Mouse (Mus musculus) adrenal gland (tissue): Measurements from ENCODE around the gene Gm21103.
"Not testable (repeated sequence)": the region's sequence is repeated elsewhere in the genome, so short reads cannot be mapped to it uniquely, and the experiment has no call there.

Experiments used
- intact Hi-C: fragments of 180-260 bp; cut with DNase I; formaldehyde crosslinking; loops from one replicate; pipeline ENCODE4 v1.15.1; 2025
- long read RNA-seq, 2 experiments: library from polyadenylated mRNA; unstranded; transcript quantifications; one replicate each; pipeline ENCODE4 v2.0.0; 2020; ENCODE audit warnings: borderline replicate concordance in 1 of 2; ENCODE audit not compliant: insufficient replicate concordance in 1 of 2

Gm21103 gene
- long read RNA-seq, experiment 1: 0 reads
- long read RNA-seq, experiment 2: 0 reads

DNA sequence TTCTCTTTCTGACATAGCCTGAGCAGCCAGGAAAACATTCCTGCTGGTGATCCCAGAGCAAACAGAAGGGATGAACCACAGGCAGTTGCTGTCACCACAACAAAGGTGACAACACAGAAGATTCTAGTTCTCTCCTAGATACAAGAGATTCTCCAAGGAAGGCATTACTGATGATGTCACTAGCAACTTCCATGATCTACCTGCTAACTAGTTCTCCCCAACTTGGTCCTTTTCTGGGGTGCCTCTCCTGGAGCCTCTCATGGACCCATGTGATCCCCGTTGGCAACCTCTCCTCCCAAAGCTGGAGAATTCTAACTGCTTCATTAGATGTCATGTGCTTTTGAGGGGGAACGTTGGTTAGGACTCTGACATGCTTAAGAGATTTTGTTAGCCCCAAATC is at the start of gene Gm21103:
Gene Gm21103 (minus strand): TSS at position 101 of the 400 bp plus-strand sequence.
- intact Hi-C loops: not testable (repeated sequence)

GRCm38 (mm10) chr14:6343578-6343977 is 38.9 kb upstream of the Gm21103 start, which contains the start of gene Gm3618:
Gene Gm3618 (minus strand): TSS chr14:6343678.
- intact Hi-C loops: not testable (repeated sequence)

DNA sequence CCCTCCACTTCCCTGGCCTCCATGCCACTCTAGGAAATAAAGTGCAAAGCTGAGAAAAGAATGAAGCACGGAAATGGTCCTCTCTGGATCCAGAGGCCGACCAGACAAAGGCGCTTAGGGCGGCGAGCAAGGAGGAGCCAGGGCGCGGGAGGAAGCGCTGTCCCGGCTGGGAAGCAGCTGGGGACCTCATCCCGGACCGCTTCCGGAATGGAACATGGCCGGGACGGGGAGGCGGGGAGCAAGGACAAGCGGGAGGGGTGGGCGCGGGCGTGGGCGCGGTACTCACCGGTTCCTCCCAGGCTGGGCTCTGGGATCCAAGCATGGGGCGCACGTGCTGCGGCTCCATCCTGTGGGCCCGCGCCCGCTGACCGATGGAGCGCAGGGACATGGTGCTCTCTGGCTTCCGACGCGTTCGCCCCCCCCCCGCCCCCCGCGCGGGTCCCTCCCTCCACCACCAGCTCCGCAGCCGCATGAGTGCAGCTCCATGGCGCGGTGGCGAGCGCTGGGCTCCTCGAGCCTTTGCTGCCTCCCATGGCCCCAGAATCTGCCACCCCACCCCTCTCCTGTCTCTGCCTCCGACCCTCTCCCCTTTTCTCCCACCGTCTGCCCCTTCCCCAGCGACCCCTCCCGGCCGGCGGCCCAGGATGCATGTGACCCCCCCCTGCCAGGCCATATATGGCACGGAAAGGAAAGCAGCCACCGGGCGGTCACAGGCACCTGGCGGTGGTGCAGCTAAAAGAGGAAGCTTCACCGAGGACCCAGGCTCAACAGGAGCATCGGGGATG is 17.5 kb downstream of the Gm21103 start, which contains the start of gene Gm3411:
Gene Gm3411 (minus strand): TSS at position 320 of the 785 bp plus-strand sequence.
- intact Hi-C loops: not testable (repeated sequence)
